Mouse (Mus musculus): Measurements from ENCODE around the gene Elfn2.

DNA sequence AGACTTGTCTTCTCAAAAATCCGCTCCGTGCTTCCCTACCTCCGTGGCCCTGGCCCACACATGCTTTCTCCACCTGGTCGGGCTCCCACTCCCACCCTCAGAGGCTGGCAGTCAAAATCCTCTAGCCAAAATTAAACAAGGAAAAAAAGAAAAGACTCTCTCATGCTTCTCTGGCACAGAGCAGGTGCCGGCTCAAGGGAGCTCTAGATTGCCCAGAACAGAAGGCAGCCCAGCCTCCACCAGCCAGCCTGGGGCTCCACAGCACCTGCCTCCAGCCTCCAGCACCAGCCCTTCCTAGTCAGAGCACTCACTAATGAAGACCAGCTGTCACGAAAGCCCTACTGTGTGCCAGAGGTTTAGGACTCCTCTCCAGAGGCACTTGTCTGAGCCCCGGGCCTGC, 4.8 kb downstream of the Elfn2 start:
- TF ChIP-seq POLR2A (IDR thresholded peaks at IDR 0.05; ENCODE audit: low read depth, low read length) = no peak
- TF ChIP-seq CTCF (IDR thresholded peaks at IDR 0.05; ENCODE audit: extremely low read depth, insufficient read length, insufficient replicate concordance, low read depth, low read length) = no peak
